In the genomic region with DNA sequence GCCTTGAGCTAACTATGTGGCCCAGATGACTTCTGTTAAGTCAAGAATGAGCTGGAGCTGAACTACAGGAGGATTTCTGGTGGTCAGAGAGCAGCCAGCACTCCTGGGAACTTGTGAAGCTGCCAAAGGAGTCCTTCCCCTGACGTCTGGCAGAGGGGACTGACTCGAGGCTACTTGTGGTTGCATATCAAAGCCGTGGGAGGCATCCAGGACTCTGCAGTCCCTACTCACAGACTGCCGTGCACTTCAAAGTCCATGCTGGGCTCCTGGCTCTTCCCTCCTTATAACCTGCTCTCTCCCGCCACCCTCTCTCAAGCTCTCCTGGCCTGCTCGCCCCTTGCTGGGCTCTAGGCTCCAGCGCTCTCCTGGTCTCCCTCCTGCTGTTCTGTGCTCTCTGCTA, we compare ENCODE assay signal across 12 mouse cellular contexts. TPM values are rescaled to one million over a fixed set of nuclear protein-coding genes. Genes with fewer than 3 reads are reported as not detected.
DNase-seq lines count a peak whose midpoint lies in the region; ATAC-seq and TF ChIP-seq lines count a peak whose summit lies in the region.
"Had no signal": no experiment of that assay in that cellular context is flagged by ENCODE, and none has a peak within 500 bp of the region (broad histone marks: within the 10 kb centered on the region; RNA-seq: fewer than 3 reads in every experiment).

No protein-coding gene starts in this region.

- H3K9ac ChIP-seq in forebrain, embryonic 13.5 days, result no peak overlapping the region
- 0 out of 2 replicates have a peak overlapping the region, but pooled peaks have one; percentile 16 for H3K9ac ChIP-seq in heart, postnatal 0 days (replicated peaks; ENCODE audit: low read depth, low read length)
- H3K9ac ChIP-seq: embryonic facial prominence, embryonic 15.5 days; liver, embryonic 14.5 days; stomach, embryonic 15.5 days had no signal

- H3K4me3 ChIP-seq in forebrain, embryonic 10.5 days, result no peak overlapping the region
- no peak overlapping the region for H3K4me3 ChIP-seq in forebrain, embryonic 13.5 days
- H3K4me3 ChIP-seq in heart, postnatal 0 days (ENCODE audit: low read depth, low read length), result no peak overlapping the region
- H3K4me3 ChIP-seq: embryonic facial prominence, embryonic 15.5 days; stomach, embryonic 15.5 days had no signal

- H3K36me3 ChIP-seq in forebrain, embryonic 10.5 days (replicated peaks), result peaks cover 49% of the 10 kb centered on the region
- H3K36me3 ChIP-seq in forebrain, embryonic 13.5 days (ENCODE audit: poor library complexity, severe bottlenecking), result peaks cover 20% of the 10 kb centered on the region
- peaks cover 27% of the 10 kb centered on the region for H3K36me3 ChIP-seq in heart, postnatal 0 days (replicated peaks; ENCODE audit: control insufficient read depth, insufficient read depth, low read length)
- H3K36me3 ChIP-seq: stomach, embryonic 15.5 days had no signal

- H3K9me3 ChIP-seq in forebrain, embryonic 10.5 days, result peaks cover 3% of the 10 kb centered on the region; the same call in 1 of the 2 replicates
- H3K9me3 ChIP-seq in forebrain, embryonic 13.5 days (replicated peaks), result no peaks in the 10 kb centered on the region
- H3K9me3 ChIP-seq in heart, postnatal 0 days (replicated peaks; ENCODE audit: control insufficient read depth, low read length), result no peaks in the 10 kb centered on the region
- H3K9me3 ChIP-seq: embryonic facial prominence, embryonic 15.5 days; stomach, embryonic 15.5 days had no signal

- no peak for TF ChIP-seq EP300 in heart, postnatal 0 days (IDR thresholded peaks at IDR 0.05; ENCODE audit: low read depth)

- H3K27ac ChIP-seq in forebrain, embryonic 10.5 days, result 0 out of 2 replicates have a peak overlapping the region, but pooled peaks have one; percentile 40
- no peak overlapping the region for H3K27ac ChIP-seq in forebrain, embryonic 13.5 days
- peak overlapping the region; percentile 60 for H3K27ac ChIP-seq in heart, postnatal 0 days (ENCODE audit: low read depth)
- H3K27ac ChIP-seq: embryonic facial prominence, embryonic 15.5 days; liver, embryonic 14.5 days; stomach, embryonic 15.5 days had no signal

- peaks cover 21% of the 10 kb centered on the region for H3K4me1 ChIP-seq in forebrain, embryonic 10.5 days
- no peaks in the 10 kb centered on the region for H3K4me1 ChIP-seq in forebrain, embryonic 13.5 days
- H3K4me1 ChIP-seq in heart, postnatal 0 days (ENCODE audit: control insufficient read depth, insufficient read depth), result peaks cover 16% of the 10 kb centered on the region
- H3K4me1 ChIP-seq: stomach, embryonic 15.5 days had no signal

- intact Hi-C loops in left cerebral cortex, postnatal 4 days (cut with DNase I), result no loop called here

- ATAC-seq in forebrain, embryonic 13.5 days, result no peak
- ATAC-seq in heart, postnatal 0 days (ENCODE audit: insufficient read depth, low read depth), result peak; percentile 30; the same call in 1 of the 2 replicates

- no peaks in the 10 kb centered on the region for H3K27me3 ChIP-seq in forebrain, embryonic 10.5 days (ENCODE audit: poor library complexity, severe bottlenecking)
- H3K27me3 ChIP-seq in forebrain, embryonic 13.5 days, result no peaks in the 10 kb centered on the region
- no peaks in the 10 kb centered on the region for H3K27me3 ChIP-seq in heart, postnatal 0 days (ENCODE audit: control insufficient read depth, insufficient read depth, low read length)
- H3K27me3 ChIP-seq: CH12.LX; embryonic facial prominence, embryonic 15.5 days; stomach, embryonic 15.5 days had no signal

- H3K4me2 ChIP-seq in forebrain, embryonic 13.5 days, result no peak overlapping the region
- H3K4me2 ChIP-seq in heart, postnatal 0 days (ENCODE audit: low read depth, low read length), result no peak overlapping the region
- H3K4me2 ChIP-seq: embryonic facial prominence, embryonic 15.5 days; stomach, embryonic 15.5 days had no signal

- 55% methylated on average over 7 of the region's 7 CpGs for WGBS in forebrain, embryonic 10.5 days
- WGBS in forebrain, embryonic 13.5 days, result 53% methylated on average over 7 of the region's 7 CpGs
- WGBS in heart, postnatal 0 days, result 18% methylated on average over 7 of the region's 7 CpGs

- DNase-seq in forebrain, embryonic 10.5 days (ENCODE audit: extremely low spot score, low spot score), result no peak
- DNase-seq in left cerebral cortex, postnatal 4 days, result peak; percentile 10
- no peak for DNase-seq in left cerebral cortex, adult 11 months (ENCODE audit: low spot score)
- peak; percentile 26 for DNase-seq in NIH3T3 (ENCODE audit: low read depth)
- peak; percentile 57 for DNase-seq in heart, postnatal 0 days (ENCODE audit: low spot score)
- no peak for DNase-seq in frontal cortex, adult 2 months (ENCODE audit: extremely low spot score in 1 of 2, low spot score in 1 of 2)
- DNase-seq in spleen, postnatal 10 days (ENCODE audit: low spot score in 2 of 2), result no peak

- no peak for TF ChIP-seq CTCF in heart, postnatal 0 days (IDR thresholded peaks at IDR 0.05; ENCODE audit: low read depth)

RNA-seq across cellular contexts. Expression of a gene that starts 30.4 kb away (rescaled TPM):
- polyA plus RNA-seq in forebrain, embryonic 10.5 days (2016; fragmentation: Nextera tagmentation; extraction: Ambion mirVana), result 41.6 and 44.2 TPM in 2 replicates
- 55.9 and 60.1 TPM in 2 replicates for polyA plus RNA-seq in forebrain, embryonic 13.5 days (2015; fragmentation: Nextera tagmentation; extraction: Ambion mirVana)
- 10 to 100 TPM; 37.1 to 42.6 TPM for total RNA-seq in left cerebral cortex, postnatal 4 days (2021)
- 84.0 and 104 TPM in 2 replicates for total RNA-seq in heart, postnatal 0 days (2014; rRNA removed; ENCODE audit: low replicate concordance)
- polyA plus RNA-seq in heart, postnatal 0 days (2015; fragmentation: Nextera tagmentation; extraction: Ambion mirVana), result 40.7 and 46.5 TPM in 2 replicates
- 30.3 and 32.4 TPM in 2 replicates for polyA plus RNA-seq in frontal cortex, adult 2 months (2012; rRNA removed)

Comparison
In these comparisons a context has a peak if more than half of its experiments do, and no peak if none do; other contexts are left out.
1. DNase-seq: peak in left cerebral cortex, postnatal 4 days (single experiment), NIH3T3 (single experiment) and heart, postnatal 0 days (single experiment); none in forebrain, embryonic 10.5 days (single experiment), left cerebral cortex, adult 11 months (single experiment), frontal cortex, adult 2 months (0 of 2) and spleen, postnatal 10 days (0 of 2).